Mouse (Mus musculus) hindbrain, postnatal 0 days (tissue): ENCODE measurements around the gene Thrb. TPM values are rescaled to one million over a fixed set of nuclear protein-coding genes. Genes with fewer than 3 reads are reported as not detected.

Experiments used
- ATAC-seq: fragments of 200-750 bp; cut with Nextera tagmentation; 2 replicates; pipeline ENCODE4 v1.8.0; 2017; ENCODE audit warnings: mild to moderate bottlenecking, moderate TSS enrichment, moderate library complexity
- DNase-seq: peaks from one replicate; pipeline ENCODE4 v3.0.0-alpha.2; 2015; ENCODE audit warnings: low spot score
- H3K27ac ChIP-seq: fragments of 300-500 bp; sonication (generic); 2 replicates; pipeline ENCODE4 v1.5.1; 2014; ENCODE audit warnings: mild to moderate bottlenecking
- H3K27me3 ChIP-seq: fragments of 300-500 bp; sonication (generic); 2 replicates; pipeline ENCODE4 v1.6.1; 2014; ENCODE audit warnings: low read length, mixed read lengths; ENCODE audit not compliant: insufficient read depth
- H3K36me3 ChIP-seq: fragments of 300-500 bp; sonication (generic); 2 replicates; pipeline ENCODE4 v1.6.1; 2014; ENCODE audit warnings: low read length, mixed read lengths; ENCODE audit not compliant: insufficient read depth
- H3K4me1 ChIP-seq: fragments of 300-500 bp; sonication (generic); 2 replicates; pipeline ENCODE4 v1.6.1; 2014; ENCODE audit warnings: antibody characterized with exemption, low read length, mixed read lengths; ENCODE audit not compliant: insufficient read depth
- H3K4me2 ChIP-seq: fragments of 300-500 bp; sonication (generic); 2 replicates; pipeline ENCODE4 v1.6.1; 2014; ENCODE audit warnings: low read depth, mild to moderate bottlenecking, low read length, moderate library complexity, mixed read lengths
- H3K4me3 ChIP-seq: fragments of 300-500 bp; sonication (generic); 2 replicates; pipeline ENCODE4 v1.5.1; 2014; ENCODE audit warnings: low read length
- H3K9ac ChIP-seq: fragments of 300-500 bp; sonication (generic); replicated peaks from 2 replicates; pipeline ENCODE4 v1.6.1; 2014; ENCODE audit warnings: mild to moderate bottlenecking, low read length, moderate library complexity, mixed read lengths
- H3K9me3 ChIP-seq: fragments of 300-500 bp; sonication (generic); 2 replicates; pipeline ENCODE4 v1.6.1; 2016; ENCODE audit warnings: low read length, mixed read lengths
- CTCF ChIP-seq: IDR thresholded peaks from 2 replicates; pipeline ENCODE4 v1.5.1; 2016; ENCODE audit warnings: antibody characterized with exemption, control low read depth, low read depth
- WGBS: fragments of 180-500 bp; shearing (Covaris S2); extraction: QIAGEN DNeasy Blood & Tissue Kit; methylation state at CpG from one replicate; pipeline ENCODE4 v1.1.7; 2014; 5-methylcytosine and 5-hydroxymethylcytosine counted together
- polyA plus RNA-seq: library from polyadenylated mRNA; unstranded; fragments of >200 nt; fragmentation: Nextera tagmentation; extraction: Ambion mirVana; gene quantifications from 2 replicates; pipeline ENCODE4 v1.2.1, GENCODE M21; 2015
- total RNA-seq: library from RNA; depleted of rRNA; stranded (reverse); fragments of >200 nt; gene quantifications from 2 replicates; pipeline ENCODE4 v1.2.3, GENCODE M21; 2014

Gene Thrb
- total and polyA plus RNA-seq, 2 experiments from 2014 or later: 2.8 to 5.3 TPM

DNA sequence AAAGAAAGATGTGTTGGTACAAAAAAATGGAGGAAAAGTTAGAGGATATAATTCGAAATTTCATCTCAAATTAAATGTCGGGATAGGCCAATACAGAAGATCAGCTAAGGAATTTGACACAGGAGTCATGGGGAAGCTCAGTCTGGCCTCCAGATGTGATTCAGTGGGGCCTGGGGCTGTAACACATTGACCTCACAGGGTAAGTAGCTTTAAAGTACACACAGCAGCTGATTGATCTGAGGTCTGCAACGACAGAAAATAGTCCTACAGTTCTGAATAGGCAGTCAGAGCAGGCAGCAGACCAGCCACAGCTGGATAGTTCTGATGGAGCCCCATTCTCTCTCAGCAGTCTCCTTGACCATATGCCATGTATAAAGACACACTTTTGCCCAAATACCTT is 80.8 kb downstream of the Thrb start:
- WGBS: 52% methylated on average over 3 of the region's 3 CpGs
- H3K27me3 ChIP-seq: no peaks in the 10 kb centered on the region
- no peaks in the 10 kb centered on the region for H3K4me1 ChIP-seq
- H3K4me2 ChIP-seq: no peak overlapping the region
- ATAC-seq (no peak), DNase-seq (no peak)
- no peaks in the 10 kb centered on the region for H3K9me3 ChIP-seq
- no peak overlapping the region for H3K4me3 ChIP-seq
- H3K36me3 ChIP-seq: no peaks in the 10 kb centered on the region
- H3K27ac ChIP-seq: no peak overlapping the region
- TF ChIP-seq CTCF: no peak
- no peak overlapping the region for H3K9ac ChIP-seq

DNA sequence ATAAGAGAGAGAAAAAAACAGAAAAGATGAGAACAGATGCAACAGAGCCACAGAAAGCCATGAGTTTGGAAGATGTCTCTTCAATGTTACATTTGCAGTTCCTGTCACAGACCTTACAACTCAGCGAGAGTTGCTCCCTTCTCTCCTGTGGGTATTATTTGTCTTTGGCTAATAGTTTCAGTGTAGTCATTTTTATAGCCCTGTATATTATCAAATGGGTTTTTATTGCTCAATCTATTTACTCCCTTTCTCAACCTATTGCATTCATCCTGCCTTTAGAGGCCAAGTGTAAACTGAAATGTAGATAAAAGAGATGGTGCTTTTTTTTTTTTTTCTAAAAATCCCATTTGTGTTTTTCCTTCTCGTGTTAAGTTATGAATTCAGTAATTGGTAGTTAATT is 82.2 kb downstream of the Thrb start:
- H3K27ac ChIP-seq: no peak overlapping the region
- 70% methylated on average over 2 of the region's 2 CpGs for WGBS
- H3K4me1 ChIP-seq: no peaks in the 10 kb centered on the region
- no peak for TF ChIP-seq CTCF
- no peak overlapping the region for H3K4me3 ChIP-seq
- ATAC-seq (no peak), DNase-seq (no peak)
- H3K9ac ChIP-seq: no peak overlapping the region
- no peaks in the 10 kb centered on the region for H3K27me3 ChIP-seq
- no peak overlapping the region for H3K4me2 ChIP-seq
- H3K36me3 ChIP-seq: no peaks in the 10 kb centered on the region
- no peaks in the 10 kb centered on the region for H3K9me3 ChIP-seq

DNA sequence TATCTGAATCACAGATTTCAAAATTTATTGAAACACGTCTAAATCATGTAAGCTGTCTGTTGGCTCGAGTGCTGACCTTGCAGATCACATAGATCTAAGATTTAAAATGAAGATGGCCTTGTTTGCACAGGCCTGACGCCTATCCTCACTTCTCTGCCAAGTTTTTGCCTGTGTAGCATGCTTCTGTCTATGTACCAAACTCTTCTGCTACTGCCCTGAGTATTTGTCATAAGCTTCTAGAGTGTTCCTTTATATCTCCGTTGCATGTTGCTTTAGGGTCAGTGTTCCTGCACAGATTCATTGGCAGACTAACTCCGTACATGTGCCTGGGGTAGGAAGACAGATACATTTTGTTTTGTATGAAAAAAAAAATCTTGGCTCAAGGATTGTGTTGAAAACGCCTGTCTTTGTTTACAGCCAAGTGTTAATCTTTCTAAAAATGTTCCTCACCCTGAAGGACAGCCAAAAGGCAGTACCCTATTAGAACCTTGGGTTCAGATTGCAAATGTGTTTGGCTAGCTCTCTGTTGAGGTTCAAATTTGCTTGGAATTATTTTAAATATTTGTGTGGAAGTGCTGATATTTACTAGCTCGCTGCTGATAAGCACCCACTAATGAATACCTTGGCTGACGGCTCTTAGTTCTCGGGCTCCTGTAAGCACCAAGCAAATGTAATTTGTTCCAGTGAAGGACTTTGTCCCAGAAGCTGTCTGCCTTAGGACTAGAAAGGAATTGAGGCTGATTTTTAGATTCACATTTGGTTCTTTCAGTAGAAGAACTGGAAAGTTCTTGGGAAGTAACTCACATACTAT is 83.0 kb downstream of the Thrb start:
- no peak for TF ChIP-seq CTCF
- Histone ChIP-seq H3K27ac (no peak overlapping the region), H3K4me1 (no peaks in the 10 kb centered on the region), H3K4me3 (no peak overlapping the region), H3K27me3 (no peaks in the 10 kb centered on the region), H3K9me3 (no peaks in the 10 kb centered on the region), H3K4me2 (no peak overlapping the region), H3K9ac (no peak overlapping the region), H3K36me3 (no peaks in the 10 kb centered on the region)
- DNase-seq (no peak), ATAC-seq (no peak)
- WGBS: 52% methylated on average over 9 of the region's 9 CpGs

DNA sequence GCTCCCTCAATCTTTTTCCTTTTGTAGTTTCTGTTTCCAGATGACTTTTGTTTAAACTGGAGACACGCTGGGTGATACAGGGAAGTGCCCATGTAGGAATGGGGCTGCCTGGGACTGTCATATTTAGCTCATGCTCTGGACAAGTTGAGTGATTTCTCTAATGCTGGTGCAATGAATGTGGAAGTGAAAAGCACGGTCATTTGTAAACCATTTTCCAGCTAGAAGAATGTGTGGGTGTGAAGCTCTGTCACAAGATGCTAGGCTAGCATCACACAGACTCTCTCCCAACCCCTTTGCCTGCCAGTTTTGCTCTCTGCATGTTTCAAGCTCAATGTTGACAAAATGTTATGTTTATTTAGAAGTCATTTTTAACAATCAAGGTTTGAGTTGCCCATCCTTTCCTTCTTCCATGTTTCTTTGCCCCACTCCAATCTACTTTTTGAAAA is 83.7 kb downstream of the Thrb start:
- H3K4me2 ChIP-seq: no peak overlapping the region
- ATAC-seq: no peak
- no peak overlapping the region for H3K4me3 ChIP-seq
- no peaks in the 10 kb centered on the region for H3K36me3 ChIP-seq
- no peak overlapping the region for H3K27ac ChIP-seq
- no peaks in the 10 kb centered on the region for H3K4me1 ChIP-seq
- no peak for TF ChIP-seq CTCF
- H3K9ac ChIP-seq: no peak overlapping the region
- no peaks in the 10 kb centered on the region for H3K9me3 ChIP-seq
- no peak for DNase-seq
- no peaks in the 10 kb centered on the region for H3K27me3 ChIP-seq
- WGBS: 62% methylated on average over 2 of the region's 2 CpGs

DNA sequence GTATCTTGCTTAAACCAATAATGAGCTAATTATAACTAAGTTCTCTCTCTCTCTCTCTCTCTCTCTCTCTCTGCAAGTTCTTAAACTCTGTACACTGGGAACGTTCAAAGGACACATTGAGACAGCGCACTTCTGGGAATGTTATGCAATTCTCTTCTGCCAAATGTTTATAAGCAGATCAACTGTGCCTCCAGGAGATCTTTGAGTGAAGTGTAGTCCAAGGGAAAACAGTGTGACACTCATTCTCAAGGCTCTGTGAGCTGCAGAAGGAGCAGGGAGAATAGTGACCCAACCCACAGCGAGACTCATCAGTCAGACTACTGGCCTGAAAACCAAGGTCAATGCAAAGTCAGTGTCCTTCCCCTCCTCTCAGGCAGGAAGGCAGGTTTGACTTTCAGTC is 87.9 kb downstream of the Thrb start:
- 83% methylated on average over 3 of the region's 3 CpGs for WGBS
- TF ChIP-seq CTCF: no peak

DNA sequence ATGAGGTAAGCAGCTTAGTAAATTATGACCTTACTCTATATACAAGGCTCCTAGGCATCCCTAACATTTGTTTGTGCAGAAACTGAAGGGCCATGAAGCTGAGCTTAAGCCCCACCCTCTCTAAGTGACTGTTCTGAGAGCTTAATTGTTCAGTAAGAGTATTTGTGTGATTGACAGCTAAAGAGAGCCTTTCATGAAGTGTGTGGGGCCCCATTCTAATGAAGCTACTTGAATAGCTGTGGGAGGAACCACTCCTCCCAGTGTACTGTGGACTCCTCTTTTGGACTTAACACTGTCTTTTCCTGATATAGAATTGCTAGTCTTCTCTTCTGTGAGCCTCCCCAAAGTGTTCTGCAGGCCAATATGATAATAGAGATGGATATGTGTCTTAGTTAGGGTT is 88.9 kb downstream of the Thrb start:
- no peaks in the 10 kb centered on the region for H3K9me3 ChIP-seq
- H3K4me3 ChIP-seq: no peak overlapping the region
- ATAC-seq: no peak
- no peak overlapping the region for H3K27ac ChIP-seq
- no peak for TF ChIP-seq CTCF
- H3K4me1 ChIP-seq: no peaks in the 10 kb centered on the region
- no peak for DNase-seq
- no peak overlapping the region for H3K9ac ChIP-seq
- H3K36me3 ChIP-seq: no peaks in the 10 kb centered on the region
- H3K4me2 ChIP-seq: no peak overlapping the region
- no peaks in the 10 kb centered on the region for H3K27me3 ChIP-seq

More for the DNA sequence above, 87.9 kb downstream of the Thrb start:
- Histone ChIP-seq H3K9me3 (no peaks in the 10 kb centered on the region), H3K27me3 (no peaks in the 10 kb centered on the region), H3K4me3 (no peak overlapping the region), H3K9ac (no peak overlapping the region), H3K27ac (no peak overlapping the region), H3K36me3 (no peaks in the 10 kb centered on the region), H3K4me2 (no peak overlapping the region), H3K4me1 (no peaks in the 10 kb centered on the region)
- ATAC-seq (no peak), DNase-seq (no peak)

DNA sequence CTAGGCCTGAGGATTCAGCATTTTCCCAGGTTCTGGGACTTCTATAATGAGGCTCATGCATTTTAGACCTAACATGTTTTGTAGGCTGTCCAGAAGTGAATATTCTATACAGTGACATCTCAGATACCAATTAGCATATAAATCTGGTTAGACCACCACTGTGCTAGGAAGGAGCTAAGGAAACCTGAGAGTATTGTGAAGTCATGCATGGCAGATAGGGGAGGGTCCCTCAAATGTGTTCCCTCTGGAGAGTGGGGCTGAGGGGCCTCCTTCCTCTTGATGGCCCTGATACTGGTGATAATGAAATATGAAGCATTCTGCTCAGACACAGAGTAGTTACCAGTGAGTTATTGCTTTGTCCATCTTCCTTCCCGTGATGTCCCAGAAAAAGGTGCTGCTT is 91.8 kb downstream of the Thrb start:
- H3K9me3 ChIP-seq: no peaks in the 10 kb centered on the region
- 94% methylated on average over 1 of the region's 1 CpGs for WGBS
- TF ChIP-seq CTCF: no peak

More for the DNA sequence above, 91.8 kb downstream of the Thrb start:
- Histone ChIP-seq H3K27me3 (no peaks in the 10 kb centered on the region), H3K27ac (no peak overlapping the region), H3K4me2 (no peak overlapping the region), H3K36me3 (no peaks in the 10 kb centered on the region), H3K9ac (no peak overlapping the region), H3K4me1 (no peaks in the 10 kb centered on the region), H3K4me3 (no peak overlapping the region)
- ATAC-seq: no peak
- no peak for DNase-seq
